Mouse (Mus musculus): ENCODE results near the gene Fras1. TPM values are rescaled to one million over a fixed set of nuclear protein-coding genes. Genes with fewer than 3 reads are reported as not detected.
A peak's percentile ranks its signal among the peaks of the same experiment; 100 is the strongest.

The Fras1 gene
- total RNA-seq, 1 experiment from 2014 or later, result 5.9 TPM

- DNase-seq, result peak; percentile 12
Observed at GRCm38 (mm10) chr5:96688885-96689284, 315.1 kb downstream of the Fras1 start.

- DNase-seq, result no peak
Observed at GRCm38 (mm10) chr5:96698972-96699371, 325.2 kb downstream of the Fras1 start.

DNA sequence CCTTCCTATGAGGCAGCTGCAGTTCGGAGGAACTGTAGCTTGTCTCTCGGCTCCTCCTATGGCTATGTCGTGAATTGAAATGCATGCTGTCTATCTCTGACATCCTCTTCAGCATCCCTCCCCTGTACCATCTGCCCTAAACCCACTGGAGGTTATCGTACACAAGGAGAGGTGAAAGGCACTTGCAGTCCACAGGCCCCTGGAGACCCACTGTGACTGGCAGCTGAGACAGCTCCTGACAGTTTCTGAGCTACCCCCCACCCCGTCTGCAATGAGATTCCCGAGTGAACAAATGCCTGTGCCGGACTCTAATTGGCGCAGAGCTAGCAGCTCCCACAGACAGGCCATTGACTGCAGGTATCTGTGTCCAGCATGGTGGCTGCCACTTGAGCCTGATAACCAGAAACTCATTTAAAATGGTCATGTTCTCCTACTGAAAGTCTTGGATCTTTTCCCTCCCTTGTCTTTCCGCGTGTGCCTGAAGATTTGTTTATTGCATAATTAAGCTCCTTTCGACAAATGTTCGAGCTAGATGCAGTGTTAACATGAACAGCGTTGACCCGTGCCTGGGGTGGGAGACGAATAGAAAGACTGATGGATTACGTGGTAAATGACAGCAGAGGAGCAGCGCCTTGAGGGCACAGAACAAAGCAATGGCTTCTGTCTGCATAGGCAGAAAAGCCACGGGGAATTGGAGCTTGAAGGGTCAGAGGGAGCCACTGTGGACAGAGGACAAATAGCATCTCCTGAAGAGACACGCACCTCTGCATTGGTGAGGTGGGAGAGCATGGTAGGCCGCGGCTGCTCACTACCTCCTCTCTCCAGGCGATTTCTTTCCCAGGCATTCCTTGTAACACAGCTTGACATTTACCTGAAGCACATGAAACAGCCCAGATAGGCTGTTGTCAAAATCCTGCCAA is 329.2 kb downstream of the Fras1 start:
- DNase-seq, result no peak

GRCm38 (mm10) chr5:96708515-96708914 is 334.8 kb downstream of the Fras1 start:
- DNase-seq, result no peak

DNA sequence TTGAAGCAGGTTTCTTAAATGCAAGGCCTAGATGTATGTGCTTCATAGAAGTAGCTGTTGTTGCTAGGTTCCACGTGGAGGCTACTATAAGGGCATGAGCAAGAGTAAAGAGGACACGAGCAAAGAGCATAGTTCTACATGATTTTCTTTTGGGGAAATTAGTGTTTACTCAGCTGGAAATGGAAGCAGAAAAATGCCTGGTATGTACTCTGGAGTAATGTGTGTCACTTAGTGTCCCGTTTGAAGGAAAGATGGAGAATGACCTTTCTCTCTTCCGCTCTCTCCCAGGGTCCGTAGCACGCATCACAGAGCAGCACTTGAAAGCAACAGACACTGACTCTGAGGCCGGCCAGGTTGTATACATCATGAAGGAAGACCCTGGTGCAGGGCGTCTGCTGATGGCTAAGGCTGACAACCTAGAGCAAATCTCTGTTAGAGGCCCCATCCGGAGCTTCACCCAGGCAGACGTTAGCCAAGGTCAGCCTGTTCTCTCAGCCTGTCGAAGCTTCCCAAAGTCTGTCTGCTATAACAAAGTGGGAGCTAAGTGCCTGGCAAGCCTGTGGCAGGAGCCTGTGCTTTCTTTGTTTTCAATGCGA is 338.4 kb downstream of the Fras1 start:
- DNase-seq, result no peak

DNA sequence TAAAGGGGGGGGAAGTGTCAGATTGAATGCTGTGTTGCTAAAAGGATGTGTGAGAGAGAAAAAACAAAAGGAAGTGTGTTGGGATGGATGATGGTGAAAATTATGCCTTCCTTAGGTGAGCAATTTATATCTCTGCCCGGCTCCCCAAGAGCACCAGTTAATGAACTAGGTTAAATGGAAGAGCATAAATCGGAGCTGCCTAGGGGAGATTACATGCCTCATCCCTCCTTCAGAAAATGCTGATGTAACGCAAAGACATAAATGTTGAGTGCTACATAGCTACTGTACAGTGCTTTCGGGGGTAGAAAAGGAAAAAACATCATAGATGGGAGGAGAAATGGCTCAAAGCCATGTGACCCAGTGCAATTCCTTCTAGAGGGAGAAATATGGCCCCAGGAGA is 339.0 kb downstream of the Fras1 start:
- DNase-seq, result no peak

- DNase-seq, result no peak
Observed at GRCm38 (mm10) chr5:96716273-96717034, 342.7 kb downstream of the Fras1 start.

DNA sequence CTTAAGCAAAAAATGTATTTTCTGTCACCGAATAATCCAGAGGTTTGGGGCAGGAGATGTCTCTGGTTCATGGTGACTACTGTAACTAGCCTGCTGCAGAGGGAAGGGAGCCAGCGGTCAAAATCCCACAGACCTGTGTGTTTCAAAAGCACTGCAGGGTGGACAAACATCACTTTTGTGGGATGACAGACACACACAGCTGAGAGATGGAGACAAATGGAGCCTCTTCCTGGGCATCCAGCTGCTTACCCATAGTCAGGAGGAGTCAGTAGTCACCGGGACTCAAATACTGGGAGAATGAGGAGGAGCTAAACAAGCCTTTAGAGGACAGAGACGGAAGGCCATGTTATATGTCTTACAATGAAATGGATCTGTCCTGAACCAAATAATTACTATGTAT is 343.9 kb downstream of the Fras1 start:
- DNase-seq, result no peak

GRCm38 (mm10) chr5:96718601-96719000 is 344.8 kb downstream of the Fras1 start:
- no peak for DNase-seq

DNA sequence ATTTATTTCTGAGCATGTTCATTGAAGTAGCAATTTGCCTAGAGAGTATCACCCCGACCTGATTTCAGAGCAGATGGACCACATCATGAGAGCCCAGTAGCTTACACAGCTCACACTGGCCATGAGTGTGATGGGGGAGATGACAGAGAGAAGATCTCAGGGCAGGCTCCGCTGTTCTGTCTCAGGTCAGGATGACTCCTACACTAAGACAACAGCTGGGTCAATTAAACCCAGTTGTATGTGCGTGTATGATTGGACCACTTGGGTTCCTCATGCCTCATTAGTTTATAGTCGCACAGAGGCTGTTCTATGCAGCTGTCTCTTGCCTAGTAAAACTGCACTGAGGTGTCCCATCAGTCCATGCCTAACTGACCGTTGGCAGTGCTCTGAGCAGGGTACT is 345.5 kb downstream of the Fras1 start:
- DNase-seq, result no peak

DNA sequence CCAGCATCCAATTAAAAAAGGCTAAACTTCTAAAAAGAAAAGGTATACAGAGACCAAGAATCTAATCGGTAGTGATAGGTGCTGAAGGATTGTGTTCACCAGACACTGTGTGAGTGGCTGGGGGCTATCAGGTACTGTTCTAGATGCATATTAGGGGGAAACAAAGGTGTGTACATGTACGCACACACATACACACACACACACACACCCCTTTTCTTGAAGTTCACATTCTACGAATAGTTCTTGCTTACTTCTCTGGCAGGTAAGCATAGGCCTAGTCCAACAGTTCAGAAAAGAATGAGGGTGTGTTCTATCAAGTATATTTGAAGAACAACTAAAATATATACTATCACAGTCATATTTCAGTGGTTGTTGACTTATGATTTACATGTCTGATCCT is 348.9 kb downstream of the Fras1 start:
- DNase-seq, result no peak

DNA sequence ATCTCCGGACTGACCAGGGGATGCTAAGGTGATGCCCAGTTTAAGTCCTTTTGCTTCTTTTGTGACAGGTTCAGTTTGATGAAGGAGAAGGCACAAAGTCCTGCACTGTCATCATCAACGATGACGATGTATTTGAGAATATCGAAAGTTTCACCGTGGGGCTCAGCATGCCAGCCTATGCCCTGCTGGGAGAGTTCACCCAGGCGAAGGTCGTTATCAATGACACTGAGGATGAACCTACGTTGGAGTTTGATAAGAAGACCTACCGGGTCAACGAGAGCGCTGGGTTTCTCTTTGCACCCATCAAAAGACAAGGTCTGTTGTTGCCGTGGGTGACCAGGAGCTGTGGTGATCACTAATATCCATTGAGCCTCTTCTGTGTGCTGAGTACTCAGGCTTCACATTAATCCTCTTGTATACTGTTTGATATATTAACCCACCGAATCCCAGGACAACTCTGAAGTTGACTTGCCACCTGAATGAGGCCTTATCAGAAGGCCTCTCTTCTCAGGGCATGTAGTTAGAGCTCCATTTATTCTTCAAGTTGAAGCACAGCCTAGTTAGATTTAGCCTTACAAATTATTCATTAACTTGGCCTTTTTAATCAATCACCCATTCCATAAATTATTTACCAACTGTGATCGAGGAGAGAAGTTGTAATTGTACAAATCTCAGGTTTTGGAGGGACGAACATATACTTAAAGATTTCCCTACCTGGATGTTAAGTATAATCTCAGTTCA is 365.6 kb downstream of the Fras1 start:
- DNase-seq, result no peak

DNA sequence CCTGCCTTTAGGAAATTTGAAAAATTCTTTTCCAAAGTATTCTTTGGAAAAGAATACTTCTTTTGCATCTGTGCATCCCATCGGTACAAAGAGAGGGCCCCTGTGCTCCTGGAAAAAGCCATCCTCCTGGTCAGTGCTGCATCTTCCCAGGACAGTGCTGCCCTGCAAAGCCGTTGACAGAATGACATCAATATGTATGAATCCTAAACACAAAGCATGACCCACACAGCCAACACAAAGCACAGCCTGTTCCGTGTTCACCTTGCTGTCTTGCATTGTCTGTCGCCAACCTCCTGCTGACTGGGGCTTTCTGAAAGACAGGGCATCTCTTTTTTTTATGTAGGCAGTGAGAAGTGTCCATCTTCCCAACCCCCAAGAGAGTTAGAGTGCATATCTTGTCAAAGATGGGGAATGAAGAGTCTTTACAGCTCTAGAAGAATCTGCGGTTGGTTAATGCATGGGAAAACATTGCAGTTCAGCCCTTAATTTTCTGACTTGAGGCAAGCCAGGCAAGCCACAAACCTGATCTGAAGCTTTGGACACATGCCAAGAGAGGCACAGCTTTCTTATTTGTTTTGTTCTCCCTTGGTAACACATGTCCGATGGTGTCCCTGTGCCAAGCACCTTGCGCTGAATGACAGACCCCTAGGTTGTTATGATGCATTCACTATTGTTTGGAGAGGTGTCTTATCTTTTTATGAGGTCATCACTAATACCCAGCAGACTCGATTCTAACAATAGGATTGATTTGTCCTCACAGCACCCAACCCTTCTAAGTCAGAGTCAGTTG is 373.6 kb downstream of the Fras1 start:
- DNase-seq, result no peak

GRCm38 (mm10) chr5:96757615-96758014 is 383.9 kb downstream of the Fras1 start:
- no peak for DNase-seq

GRCm38 (mm10) chr5:96762021-96762420 is 388.3 kb downstream of the Fras1 start:
- no peak for DNase-seq

- peak; percentile 79 for DNase-seq
Observed at GRCm38 (mm10) chr5:96768846-96769471, 395.2 kb downstream of the Fras1 start.

DNA sequence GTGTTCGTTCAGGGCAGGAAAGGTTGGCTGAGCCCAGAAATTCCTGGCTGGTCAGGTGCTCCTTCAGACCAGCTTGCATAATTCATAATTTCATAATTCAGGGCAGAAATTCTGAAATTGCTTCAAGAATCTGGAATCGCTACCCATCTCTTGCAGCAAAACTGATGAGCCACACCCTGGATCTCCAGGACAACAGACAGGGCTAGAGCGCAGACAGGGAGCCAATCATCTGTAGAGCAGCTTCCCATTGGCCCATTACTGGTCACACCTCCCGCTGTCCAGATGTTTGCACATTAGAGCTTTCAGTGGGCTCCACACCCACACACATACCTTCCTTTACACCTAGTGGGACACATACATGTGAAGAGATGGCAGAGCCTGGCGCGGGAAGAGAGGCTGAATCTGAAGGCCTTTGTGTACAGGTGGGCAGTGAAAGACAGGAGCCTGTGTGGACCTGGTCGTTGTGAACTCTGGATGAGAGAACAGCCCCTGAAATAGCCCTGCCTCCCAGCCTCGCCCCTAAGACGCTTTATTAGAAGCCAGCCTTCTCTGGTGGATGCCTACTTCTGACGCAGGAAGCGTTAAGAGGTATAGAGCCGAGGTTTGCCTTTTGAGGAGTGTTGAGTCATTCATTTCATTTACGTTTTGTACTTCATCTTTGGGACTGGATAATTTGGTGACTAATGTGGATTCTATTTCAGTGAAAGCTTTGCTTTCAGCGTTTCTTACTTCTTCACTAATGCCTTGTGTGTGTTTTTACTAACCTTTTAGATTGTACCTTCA is 409.9 kb downstream of the Fras1 start:
- DNase-seq, result no peak

DNA sequence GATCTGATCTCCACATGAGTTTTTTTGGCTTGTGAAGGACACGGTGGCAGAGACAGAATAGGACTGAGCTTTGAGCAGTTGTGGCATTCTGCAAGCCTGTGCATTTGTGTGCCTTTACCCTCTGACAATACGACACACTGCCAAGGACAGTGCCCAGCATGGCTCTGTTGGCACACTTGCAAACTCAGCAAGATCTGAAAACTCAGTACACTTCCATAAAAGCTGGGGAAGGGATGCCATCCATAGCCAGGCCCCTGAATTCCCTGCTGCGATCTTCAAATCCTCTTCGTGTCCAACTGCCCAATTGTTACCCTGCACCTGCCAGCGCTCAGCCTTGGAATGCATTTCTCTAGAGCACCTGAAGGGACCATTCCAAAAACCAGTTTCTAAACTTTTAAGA is 411.3 kb downstream of the Fras1 start:
- no peak for DNase-seq

- no peak for DNase-seq
Observed at GRCm38 (mm10) chr5:96792422-96792821, 418.7 kb downstream of the Fras1 start.

Measured in adrenal gland, postnatal 14 days (tissue).